Mouse (Mus musculus): ENCODE results near the gene Dcaf17.

The Dcaf17 gene

DNA sequence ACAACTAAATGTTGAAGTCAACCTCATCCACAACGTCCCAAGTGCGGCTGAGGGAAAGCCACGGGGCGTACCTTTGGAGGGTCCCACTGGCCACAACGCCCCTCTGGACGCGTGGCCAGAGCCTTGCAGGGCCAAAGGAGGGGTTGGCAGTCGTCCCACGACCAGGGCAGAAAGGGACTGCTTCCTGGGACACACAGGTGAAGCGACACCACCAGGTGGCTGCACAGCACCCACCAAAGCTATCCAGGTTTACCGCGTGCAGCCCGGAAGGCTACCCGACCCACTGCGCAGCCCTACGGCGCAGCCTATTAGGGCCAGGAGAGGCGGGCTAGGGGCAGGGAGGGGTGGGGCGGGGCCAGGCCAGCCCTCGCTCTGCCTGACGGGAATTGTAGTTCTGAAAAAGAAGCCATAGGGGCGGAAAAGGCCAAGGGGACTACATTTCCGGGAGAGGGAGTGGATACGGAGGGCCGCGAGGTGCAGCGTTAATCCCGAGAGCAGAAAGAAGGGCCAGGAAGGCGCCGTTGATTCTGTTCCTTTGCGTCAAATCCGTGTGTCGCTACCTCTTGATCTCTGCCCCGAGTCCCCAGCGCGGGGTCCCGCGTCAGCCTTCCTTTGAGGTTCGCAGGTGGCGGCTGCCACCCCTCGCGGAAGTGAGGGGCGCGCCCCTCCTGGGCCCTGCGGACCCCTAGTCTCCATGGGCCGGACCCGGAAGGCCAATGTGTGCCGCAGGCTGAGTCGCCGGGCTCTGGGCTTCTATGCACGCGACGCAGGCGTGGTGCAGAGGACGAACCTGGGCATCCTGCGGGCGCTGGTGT lies at the start of gene Dcaf17, which contains the start of gene Mettl8:
TSS of gene Dcaf17 (plus strand) at position 29 of the 815 bp plus-strand sequence.
TSS of gene Mettl8 (minus strand) at position 284 of the 815 bp plus-strand sequence.
- peak; percentile 93 to 95 for DNase-seq

DNA sequence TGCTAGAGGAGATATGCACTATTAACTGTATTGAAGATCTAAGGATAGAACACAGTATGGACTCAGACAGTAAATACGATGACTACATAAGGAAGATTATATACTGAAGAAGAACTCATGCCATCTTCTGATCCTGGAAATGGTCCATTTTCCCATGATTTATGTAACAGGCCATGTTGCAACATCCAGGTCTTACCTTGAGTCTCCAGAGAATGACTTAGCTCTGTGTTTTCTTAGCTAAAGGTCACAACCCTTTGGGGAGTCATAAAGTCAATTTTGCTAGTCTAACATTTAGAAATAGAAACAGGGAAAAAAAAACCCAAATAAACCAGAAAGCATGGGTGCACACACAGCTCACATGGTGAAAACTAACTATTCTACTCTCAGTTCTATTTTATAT lies 43.3 kb upstream of the Dcaf17 start:
- no peak for DNase-seq

DNA sequence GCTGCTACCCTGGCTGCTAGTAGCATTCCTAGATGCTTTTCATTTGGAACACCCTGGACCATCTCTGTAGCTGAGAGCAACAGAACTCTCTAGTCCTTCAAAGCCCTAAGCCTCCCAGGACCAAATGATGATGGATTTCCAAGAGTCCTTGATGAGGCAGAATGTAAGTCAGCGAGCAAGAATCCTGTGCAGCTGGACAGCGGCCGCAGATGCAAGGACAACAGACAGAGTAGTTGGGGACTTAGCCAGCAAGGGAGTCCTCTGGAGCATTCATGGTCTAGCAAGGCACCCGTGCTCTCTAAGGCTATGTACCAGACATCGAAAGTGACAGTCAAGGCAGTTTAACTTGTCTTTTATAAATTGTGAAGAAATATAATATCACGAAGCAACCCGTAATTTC lies 41.6 kb upstream of the Dcaf17 start:
- no peak for DNase-seq

DNA sequence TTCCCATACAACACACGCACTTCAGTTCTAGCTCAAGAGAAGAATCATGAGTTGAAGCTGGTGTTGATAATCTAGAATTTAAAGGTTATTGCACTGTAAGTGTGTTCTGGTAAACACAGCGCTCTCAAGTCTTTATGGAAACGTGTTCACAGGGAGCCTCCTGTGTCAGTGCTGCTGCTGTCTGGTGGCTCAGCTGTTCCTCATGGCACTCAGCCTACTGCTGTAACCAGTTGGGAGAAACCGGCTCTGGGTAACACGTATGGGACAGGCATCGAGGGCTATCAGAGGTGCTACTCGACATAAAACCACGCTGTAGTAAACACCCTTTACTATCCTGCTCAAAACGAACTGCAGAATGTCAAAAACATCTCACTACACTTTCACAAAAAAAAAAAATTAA lies 35.9 kb upstream of the Dcaf17 start:
- DNase-seq = no peak

DNA sequence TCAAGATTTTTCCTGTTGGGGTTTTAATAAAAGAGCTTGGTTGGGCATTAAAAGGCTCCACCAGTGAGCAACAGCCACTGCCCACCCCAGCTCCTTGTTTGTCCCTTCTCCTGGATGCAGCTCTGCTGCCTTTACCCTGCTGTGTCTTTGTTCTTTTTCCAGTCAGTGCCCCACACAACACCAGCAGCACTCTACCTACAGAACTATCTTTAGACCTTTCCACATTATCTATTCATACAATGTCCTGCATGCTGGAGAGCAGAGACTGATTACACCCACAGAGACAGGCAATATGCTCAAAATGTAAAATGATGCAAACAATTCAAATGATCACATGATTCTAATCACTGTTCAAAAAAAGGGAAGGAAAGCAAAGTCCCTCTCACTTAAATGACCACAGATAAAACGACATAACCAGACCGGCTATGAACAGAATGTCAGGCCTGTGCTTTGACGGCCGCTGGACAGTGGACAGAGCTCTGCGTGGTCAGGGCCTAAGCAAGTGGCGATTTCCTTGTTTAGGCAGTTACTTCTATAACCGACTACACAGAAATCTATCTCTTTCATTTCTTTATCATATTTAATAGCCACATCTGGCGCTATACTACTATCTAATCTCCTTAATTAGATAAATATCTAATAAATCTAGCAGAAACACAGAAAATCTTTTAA lies 35.3 kb upstream of the Dcaf17 start:
- DNase-seq = no peak

DNA sequence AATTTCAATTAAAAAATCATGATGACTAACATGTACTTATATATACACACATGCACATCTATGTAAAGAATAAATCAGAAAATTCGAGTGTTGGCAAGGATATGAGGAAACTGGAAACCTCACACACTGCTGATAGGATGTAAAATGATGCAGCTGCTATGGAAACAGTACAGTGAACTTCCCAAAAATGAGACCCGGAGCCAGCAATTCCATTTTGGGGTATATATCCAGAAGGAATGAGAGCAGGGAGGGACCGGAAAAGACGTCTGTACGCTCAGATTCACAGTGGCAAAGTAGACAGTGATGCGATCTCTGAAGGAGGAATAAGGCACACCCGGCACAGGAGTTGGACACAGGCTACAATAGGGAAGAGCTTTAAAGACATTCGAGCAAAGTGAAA lies 34.5 kb upstream of the Dcaf17 start:
- no peak for DNase-seq

DNA sequence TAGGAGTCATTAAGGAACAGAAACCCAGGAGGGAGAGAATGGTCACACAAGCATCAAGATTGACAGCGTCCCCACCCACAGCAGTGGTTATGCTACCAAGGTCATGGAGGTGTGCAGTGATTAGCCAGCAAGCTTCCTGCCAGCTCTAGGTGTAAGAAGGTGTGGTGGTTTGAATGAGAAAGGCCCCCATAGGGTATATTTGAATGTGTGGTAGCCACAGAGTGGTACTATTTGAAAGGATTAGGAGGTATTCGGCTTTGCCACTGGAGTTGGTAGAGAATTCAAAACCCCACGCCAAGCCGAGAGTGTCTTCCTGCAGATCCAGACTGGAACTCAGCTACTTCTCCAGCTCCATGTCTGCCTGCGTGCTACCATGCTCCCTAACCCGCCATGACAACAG lies 32.1 kb upstream of the Dcaf17 start:
- DNase-seq = no peak

DNA sequence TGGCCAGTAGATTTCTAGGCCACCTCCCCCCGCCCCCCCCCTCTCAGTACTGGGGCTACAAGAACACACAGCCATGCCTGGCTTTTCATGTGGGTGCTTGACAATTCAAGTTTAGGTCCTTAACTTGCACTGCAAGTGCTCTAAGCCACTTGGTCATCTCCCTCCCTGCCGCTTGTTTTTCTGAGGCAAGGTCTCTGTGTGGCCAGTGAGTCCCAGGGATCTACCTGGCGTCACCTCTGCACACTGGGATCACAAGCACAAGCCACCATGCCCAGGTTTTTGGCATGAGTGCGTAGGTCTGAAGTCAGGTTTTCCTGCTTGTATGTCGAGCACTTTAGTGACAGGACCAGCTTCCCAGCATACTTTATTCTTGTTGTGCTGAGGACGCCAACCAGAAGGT lies 31.1 kb upstream of the Dcaf17 start:
- no peak for DNase-seq

DNA sequence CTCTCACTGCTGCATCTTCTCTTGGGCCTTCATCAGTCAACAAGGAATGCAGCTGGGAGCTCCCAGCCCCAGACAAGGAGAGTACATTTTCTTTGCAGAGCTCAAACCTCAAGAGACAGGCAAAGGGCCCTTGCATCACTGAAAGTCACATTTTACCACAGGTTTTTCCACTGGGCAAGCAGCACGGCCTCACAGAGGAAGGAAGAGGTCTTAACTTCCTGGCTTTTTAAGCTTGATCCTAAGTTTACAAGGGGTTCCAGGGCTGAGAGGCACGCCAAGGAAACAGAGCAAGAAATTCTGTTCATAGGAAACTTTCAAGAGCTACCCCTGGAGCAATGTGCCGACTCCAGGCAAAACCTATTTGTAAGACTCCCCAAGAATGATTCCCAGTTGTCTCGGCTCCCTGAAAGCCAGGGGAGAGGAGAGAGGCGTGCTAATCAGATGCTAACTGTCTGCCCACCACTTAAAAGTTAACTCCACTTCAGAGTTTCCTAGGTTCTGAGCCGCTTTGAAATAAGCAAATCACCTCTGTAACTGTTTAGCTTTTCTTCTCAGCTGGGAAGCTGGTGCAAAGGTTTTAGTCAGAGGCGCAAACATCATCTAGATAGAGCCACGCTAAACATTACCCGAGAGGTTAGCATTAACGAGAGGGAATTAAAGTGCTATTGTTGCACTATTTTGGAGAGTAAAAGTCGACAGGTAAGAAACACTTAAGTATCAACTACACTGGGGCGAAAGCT lies 29.4 kb upstream of the Dcaf17 start:
- DNase-seq = peak in 1 of 2 experiments; percentile 3

DNA sequence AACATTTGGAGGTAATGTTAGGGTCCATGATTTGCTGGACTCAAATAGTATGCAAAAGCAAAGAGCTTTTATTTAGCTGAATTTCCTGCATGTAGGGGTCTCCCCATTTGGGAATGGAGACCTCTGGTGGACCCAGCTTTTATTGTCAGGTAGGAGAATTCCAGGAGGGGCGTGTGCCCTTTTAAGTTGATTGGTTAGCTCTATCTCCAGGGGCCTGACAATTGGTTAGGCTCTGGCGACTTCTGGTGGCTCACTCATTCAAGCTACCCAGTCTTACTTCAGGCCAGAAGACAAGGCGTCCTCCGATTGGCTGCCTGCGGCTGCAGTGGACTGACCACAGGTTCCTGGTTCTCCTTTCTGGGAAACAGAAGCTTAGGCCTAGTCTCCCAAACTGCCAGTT lies 28.3 kb upstream of the Dcaf17 start:
- DNase-seq = peak in 1 of 2 experiments; percentile 2

DNA sequence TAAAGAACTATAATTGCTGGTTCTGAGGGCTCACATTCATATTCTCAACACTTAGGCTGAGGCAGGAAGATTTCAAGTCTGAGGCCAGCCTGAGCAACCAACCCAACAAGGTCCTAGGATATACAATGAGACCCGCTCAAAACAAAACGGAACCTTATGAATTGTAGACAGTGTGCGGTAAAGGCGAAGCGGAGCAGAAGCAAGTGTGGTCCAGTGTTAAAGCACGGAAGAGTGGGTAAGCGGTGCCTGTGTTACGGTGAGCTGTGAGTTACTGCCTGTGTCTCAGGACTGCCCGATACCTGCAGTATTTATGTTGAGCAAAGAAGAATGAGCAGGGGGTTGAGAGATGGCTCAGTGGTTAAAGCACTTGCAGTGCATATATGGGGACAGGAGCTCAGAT lies 27.5 kb upstream of the Dcaf17 start:
- no peak for DNase-seq

DNA sequence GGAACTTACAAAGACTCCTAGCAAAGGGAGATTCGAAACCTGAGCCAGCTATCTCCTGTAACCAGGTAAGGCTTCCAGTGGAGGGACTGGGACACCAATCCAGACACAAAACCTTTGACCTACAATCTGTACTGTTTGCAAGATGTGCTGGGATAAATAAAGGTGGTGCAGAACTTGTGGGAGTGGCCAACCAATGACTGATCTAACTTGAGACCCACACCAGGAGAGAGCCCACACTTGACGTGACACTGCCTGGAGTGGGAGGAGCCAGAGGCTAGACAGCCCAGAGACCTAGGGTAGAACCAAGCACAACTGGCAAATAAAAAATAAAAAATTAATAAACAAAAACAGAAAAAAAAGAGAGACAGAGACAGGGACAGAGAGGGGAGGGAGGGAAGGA lies 24.5 kb upstream of the Dcaf17 start:
- no peak for DNase-seq

DNA sequence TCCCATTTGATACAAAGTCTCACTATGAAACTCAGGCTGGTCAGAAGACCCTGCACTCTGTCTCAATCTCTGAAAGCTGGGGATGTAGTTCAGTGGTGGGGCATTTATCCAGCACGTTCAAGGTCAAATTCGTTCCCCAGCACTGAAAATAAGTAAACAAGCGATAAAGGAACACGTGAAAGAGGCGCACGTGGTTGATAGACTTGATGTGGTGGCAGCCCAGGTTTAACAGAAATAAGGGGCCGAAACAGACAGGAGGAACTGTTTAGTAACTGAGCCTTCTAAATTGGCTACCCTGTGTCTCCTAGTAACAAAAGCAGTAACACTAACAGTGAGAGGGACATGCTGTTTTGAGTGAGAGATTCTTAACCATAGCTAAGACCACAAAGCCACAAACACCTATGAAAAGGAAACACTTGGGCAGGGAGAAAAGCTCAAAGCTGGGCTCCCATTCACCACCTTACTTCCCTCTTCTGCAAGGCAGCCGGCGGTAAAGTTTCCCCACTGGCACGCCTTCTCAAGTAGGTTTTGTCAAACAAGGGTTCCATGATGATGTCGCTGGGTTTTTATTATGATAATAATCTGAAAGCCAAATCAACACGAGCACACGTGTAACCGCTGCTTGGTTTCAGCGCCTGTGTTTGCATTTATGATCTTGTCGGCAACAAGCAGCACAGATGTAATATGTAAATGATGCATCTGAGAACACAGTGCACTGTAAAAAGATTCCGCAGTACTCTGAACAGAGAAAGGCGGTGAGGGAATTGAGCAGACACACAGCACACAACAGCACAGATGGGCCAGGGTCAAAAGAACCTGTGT lies 22.9 kb upstream of the Dcaf17 start:
- DNase-seq = no peak

DNA sequence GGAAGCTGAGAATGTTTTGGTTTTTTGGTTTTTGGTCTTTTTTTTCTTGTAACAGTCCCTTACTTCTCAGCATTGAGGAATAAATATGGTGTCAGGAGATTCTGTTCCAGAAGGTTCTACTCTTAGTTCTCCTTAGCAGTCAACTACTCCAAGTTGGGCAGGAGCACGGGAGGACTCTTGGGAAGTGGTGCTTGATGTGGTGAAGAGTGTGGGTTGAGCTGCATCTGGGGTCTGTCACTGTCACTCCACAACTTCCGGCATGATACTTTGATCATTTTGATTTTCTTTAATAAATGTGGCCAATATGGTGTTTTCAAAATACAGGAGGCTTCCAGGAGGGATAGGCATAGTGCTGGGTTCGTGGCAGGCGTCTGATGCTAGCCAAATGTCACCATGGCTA lies 22.1 kb upstream of the Dcaf17 start:
- DNase-seq = no peak

DNA sequence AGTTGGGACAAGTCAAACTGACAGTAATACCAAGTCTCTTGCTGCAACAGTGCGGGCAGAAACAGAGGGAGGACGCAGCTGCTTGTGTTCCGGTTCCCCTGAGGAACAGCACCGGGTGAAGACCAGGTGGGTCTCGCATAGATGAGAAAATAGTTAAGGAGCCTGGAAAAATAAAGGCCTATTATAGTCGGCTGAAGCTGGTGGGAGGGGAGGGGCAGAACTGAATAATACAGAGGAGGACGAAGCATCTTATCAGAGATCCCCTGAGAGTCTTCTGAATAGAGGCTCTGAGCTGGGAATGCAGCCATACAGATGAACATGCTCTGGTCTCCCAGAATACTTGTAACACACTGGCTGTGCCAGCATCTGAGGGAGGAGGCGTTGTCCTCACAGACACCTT lies 21.1 kb upstream of the Dcaf17 start:
- no peak for DNase-seq

DNA sequence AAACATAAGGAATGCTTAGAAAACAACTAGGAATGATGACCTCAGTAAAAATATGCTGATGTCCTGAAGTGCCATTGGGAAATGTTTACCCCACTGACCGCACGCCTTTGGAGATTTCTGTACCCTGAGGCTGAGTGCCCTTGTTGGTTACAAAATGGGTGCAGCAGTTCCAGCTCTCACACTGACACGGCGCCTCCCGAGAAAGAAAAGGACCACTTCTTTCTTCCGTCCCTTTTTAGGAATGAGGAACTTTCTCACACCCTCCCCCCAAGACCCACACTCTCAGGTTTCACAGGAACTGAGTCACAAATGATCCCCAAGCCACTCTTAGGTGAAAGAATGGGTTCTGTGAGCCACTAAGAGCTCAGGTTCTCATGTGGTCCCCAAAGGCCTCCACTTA lies 17.7 kb upstream of the Dcaf17 start:
- no peak for DNase-seq

DNA sequence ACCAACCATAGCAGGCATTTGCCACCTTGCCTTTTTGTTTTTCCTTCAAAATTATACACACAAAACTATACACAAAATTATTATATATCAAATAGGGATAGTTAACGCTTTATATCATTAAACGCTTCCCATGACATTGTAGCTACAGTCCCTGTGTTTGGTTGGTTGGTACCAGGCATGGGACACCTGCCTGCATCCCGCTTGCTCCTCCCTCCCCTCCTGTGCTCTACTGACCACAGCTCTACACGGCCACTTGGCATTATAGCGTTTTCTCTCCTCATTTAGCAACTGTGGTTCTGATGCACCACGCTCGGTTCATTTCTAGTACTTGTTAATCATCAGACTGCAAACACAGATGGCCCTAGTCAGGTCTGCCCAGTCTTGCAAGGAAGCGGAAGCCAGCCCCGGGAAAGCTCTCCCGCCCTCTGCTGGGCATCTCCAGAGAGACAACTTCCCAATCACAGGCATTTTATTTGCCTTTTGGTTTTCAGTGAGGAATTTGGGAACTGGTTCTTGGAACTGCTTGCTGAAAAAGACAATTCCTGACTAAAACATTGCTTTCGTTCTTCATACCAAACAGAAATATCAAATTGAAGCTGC lies 15.5 kb upstream of the Dcaf17 start:
- peak in 1 of 2 experiments; percentile 34 for DNase-seq

DNA sequence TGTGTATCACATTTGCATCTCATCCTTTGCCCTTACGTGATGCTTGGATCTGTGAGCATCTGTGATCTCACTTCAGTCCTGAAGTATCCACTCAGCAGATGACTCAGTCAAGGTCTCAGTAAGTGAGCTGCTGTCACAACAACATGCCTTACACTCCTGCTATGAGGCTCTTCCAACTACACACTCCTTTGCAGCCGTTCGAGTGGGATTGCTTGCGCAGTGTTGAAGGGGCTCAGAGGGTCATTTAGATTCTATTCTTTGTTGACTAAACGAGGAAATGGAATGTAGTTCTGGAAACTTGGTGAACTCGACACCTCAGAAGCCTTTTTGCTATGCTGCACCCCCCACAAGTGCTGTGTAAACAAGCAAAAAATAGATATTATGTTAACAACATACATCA lies 9.0 kb upstream of the Dcaf17 start:
- DNase-seq = no peak

DNA sequence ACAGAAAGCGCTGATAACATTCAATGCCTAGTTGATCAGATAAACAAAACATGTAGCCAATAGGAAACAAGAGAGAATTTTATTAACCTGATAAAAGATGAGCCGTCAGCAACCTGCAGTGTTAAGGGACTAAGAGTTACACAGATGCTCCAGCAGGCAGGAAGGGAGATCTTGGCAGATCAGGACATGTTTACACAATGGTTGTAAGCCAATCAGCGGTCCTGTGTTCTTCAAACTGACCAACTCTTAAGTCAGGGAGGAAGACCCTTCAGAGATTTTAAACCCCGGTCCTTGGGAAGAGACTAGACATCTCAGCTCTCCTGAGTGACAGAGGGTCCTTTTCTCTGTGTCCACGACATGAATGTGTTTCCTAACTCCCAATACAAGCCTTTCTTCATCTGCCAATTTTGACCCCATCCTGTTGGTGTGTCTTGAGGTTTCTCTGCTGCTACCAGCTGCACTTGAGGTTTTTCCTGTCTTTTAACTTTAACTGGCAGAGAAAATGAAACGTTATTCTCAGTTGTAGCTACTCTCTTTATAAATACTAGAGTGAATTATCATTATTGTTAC lies 8.3 kb upstream of the Dcaf17 start:
- DNase-seq = no peak

DNA sequence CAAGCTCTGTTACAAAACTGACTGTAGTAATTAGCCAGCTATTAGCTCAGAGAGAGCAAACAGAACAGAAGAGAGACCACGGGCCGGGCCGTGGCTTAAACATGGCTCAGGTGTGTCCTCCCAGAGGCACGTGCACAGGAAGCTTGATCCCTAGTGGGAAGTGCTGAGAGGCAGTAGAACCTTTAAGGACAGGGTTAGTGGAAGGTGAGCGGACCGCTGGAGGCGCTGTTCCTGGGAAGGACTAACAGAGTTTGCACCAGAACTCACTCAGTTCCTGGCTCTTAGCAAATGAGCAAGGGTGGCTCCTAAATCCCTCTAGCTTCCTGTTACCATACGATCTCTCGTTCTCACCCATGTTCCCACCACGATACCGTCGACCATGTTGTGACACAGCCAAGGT lies 6.2 kb upstream of the Dcaf17 start:
- no peak for DNase-seq

DNA sequence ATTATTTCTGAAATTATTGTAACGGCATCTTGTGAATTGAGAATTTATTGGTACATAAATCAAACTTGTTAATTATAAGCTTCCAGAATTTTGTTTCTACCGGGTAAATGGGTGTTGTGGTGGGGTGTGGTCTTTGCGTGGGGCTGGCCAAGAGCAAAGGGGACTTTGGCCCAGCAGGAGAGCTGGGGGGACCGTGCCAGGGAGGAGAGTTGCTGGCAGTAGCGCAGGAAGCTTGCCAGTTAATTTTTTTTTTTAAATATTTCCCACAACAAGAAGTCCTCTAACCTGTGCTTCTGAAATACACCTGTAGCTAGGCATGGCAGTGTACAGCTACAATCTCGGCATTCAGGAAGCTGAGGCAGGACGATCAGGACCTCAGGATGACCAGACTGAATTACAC lies 4.6 kb upstream of the Dcaf17 start:
- no peak for DNase-seq

DNA sequence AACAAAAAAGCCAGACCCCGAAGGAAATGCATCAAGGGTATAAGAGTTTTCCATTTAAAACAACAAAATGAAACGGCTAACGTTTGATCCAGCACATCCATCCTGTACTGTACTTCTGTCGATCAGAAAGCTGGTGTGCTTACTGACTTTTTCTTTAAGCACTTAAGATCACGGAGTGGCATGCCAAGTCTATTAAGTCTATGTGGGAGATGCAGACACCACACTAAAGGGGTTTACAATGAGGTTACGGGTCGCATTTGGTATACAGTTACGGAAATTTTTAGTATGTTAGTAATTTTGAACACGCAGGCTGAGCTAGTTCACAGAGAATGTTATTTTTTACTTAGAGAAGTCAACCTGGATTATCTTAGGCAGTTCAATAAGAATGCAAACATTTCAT lies 412 bp upstream of the Dcaf17 start:
- DNase-seq = no peak
